Mouse (Mus musculus) stomach, embryonic 16.5 days (tissue): ENCODE results near the gene Nmt2. TPM values are rescaled to one million over a fixed set of nuclear protein-coding genes. Genes with fewer than 3 reads are reported as not detected.

Source experiments
- ATAC-seq: fragments of 200-750 bp; cut with Nextera tagmentation; 2 replicates; pipeline ENCODE4 v1.8.0; 2017; ENCODE audit warnings: moderate number of reproducible peaks, moderate TSS enrichment; ENCODE audit not compliant: insufficient read depth, low FRiP score
- H3K27ac ChIP-seq: fragments of 300-500 bp; sonication (generic); 2 replicates; pipeline ENCODE4 v1.5.1; 2014; ENCODE audit warnings: low read length
- H3K27me3 ChIP-seq: fragments of 300-500 bp; sonication (generic); 2 replicates; pipeline ENCODE4 v1.6.1; 2014; ENCODE audit warnings: low read length, control low read depth, mixed read lengths; ENCODE audit not compliant: control insufficient read depth, insufficient read depth
- H3K36me3 ChIP-seq: fragments of 300-500 bp; sonication (generic); 2 replicates; pipeline ENCODE4 v1.6.1; 2014; ENCODE audit warnings: low read length; ENCODE audit not compliant: control insufficient read depth, insufficient read depth
- H3K4me1 ChIP-seq: fragments of 300-500 bp; sonication (generic); 2 replicates; pipeline ENCODE4 v1.6.1; 2014; ENCODE audit warnings: low read length, control low read depth, mixed read lengths; ENCODE audit not compliant: control insufficient read depth, insufficient read depth
- H3K4me2 ChIP-seq: fragments of 300-500 bp; sonication (generic); 2 replicates; pipeline ENCODE4 v1.6.1; 2014; ENCODE audit warnings: low read depth, low read length, mixed read lengths
- H3K4me3 ChIP-seq: fragments of 300-500 bp; sonication (generic); replicated peaks from 2 replicates; pipeline ENCODE4 v1.5.1; 2014; ENCODE audit warnings: mild to moderate bottlenecking, low read length
- H3K9ac ChIP-seq: fragments of 300-500 bp; sonication (generic); 2 replicates; pipeline ENCODE4 v1.6.1; 2014; ENCODE audit warnings: low read length
- H3K9me3 ChIP-seq: fragments of 300-500 bp; sonication (generic); replicated peaks from 2 replicates; pipeline ENCODE4 v1.6.1; 2016; ENCODE audit warnings: low read length, control low read depth; ENCODE audit not compliant: control insufficient read depth
- WGBS: fragments of 180-500 bp; shearing (Covaris S2); extraction: QIAGEN DNeasy Blood & Tissue Kit; methylation state at CpG from one replicate; pipeline ENCODE4 v1.1.7; 2014; 5-methylcytosine and 5-hydroxymethylcytosine counted together
- polyA plus RNA-seq: library from polyadenylated mRNA; unstranded; fragments of >200 nt; fragmentation: Nextera tagmentation; extraction: Ambion mirVana; gene quantifications from 2 replicates; pipeline ENCODE4 v1.2.1, GENCODE M21; 2015

The Nmt2 gene
- polyA plus RNA-seq, 1 experiment from 2014 or later = 36.7 TPM

- 76% methylated on average over 4 of the region's 4 CpGs for WGBS
- ATAC-seq = no peak
- no peak overlapping the region for H3K27ac ChIP-seq
- peaks cover 13% of the 10 kb centered on the region for H3K4me1 ChIP-seq
- no peak overlapping the region for H3K4me3 ChIP-seq
- no peaks in the 10 kb centered on the region for H3K27me3 ChIP-seq
- H3K4me2 ChIP-seq = no peak overlapping the region
- H3K9me3 ChIP-seq = no peaks in the 10 kb centered on the region
- H3K9ac ChIP-seq = no peak overlapping the region
- H3K36me3 ChIP-seq = no peaks in the 10 kb centered on the region
Measured at GRCm38 (mm10) chr2:3281311-3281710, 2.7 kb upstream of the Nmt2 start.

DNA sequence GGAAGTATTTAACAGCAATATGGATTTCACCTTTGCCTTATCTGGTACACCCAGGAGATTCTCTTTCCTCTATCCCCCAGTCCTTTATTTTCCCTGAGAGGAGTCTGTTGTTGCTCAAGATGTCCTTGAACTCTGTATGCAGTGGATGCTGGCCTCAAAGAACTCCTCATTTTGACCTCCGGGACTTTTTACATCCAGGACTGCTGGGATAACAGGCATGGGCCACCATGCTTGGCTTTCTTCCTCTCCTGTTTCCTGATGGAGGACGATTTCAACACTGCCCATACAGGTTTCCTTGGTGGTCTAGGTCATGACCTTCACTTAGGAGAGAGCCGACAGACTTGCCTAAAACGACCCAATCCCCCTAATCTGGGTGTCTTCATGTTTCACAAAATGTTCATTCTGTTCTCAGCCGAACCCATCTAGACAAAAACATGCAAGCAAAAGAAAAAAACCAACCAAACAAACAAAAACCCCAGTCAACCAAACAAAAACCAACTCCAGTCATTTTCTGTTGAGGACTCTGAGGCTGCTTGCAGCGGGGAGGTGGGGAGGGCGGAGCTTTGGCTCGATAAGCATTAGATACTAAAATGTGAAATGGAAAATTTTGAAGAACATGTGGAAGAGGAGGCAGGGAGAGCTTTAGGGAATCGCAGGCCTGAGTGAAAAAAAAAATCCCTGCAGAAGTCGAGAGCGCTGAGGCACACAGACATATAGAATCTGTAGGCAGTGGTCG is 978 bp upstream of the Nmt2 start:
- Histone ChIP-seq H3K27me3 (no peaks in the 10 kb centered on the region), H3K9me3 (no peaks in the 10 kb centered on the region), H3K27ac (peak overlapping the region; percentile 90), H3K4me1 (peaks cover 13% of the 10 kb centered on the region), H3K9ac (peak overlapping the region; percentile 77), H3K4me2 (peak overlapping the region; percentile 82), H3K4me3 (peak overlapping the region; percentile 61), H3K36me3 (no peaks in the 10 kb centered on the region)
- no peak for ATAC-seq
- 9% methylated on average over 12 of the region's 12 CpGs for WGBS

- Histone ChIP-seq H3K4me2 (peak overlapping the region; percentile 66), H3K27ac (peak overlapping the region; percentile 89), H3K27me3 (no peaks in the 10 kb centered on the region), H3K4me1 (peaks cover 13% of the 10 kb centered on the region), H3K4me3 (peak overlapping the region; percentile 83), H3K9ac (peak overlapping the region; percentile 83), H3K9me3 (no peaks in the 10 kb centered on the region), H3K36me3 (no peaks in the 10 kb centered on the region)
- WGBS = under 1% methylated on average over 60 of the region's 60 CpGs
- ATAC-seq = peak; percentile 6; the same call in 1 of the 2 replicates
Measured at GRCm38 (mm10) chr2:3284473-3285180, 615 bp downstream of the Nmt2 start.

DNA sequence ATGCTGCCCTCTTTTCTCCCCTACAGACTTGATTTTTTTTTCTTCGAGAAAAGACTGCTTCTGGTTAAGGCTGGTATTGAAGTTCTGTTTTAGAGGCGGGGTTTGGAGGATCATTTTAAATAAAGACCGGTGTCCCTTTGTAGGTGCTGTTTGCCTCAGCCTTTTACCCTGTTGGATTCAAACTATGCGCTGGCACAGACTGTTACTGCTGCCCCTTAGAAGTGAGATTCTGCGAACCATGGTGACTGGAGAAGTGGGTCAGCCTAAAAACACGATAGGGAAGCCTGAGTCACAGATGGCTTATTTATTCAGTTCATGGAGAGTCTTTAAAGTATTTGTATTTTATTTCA is 1.1 kb downstream of the Nmt2 start:
- Histone ChIP-seq H3K27me3 (no peaks in the 10 kb centered on the region), H3K4me3 (peak overlapping the region; percentile 83), H3K4me1 (peaks cover 13% of the 10 kb centered on the region), H3K36me3 (no peaks in the 10 kb centered on the region), H3K9me3 (no peaks in the 10 kb centered on the region), H3K4me2 (peak overlapping the region; percentile 66), H3K27ac (0 out of 2 replicates have a peak overlapping the region, but pooled peaks have one; percentile 89), H3K9ac (peak overlapping the region; percentile 83)
- ATAC-seq = no peak
- 1% methylated on average over 6 of the region's 6 CpGs for WGBS

DNA sequence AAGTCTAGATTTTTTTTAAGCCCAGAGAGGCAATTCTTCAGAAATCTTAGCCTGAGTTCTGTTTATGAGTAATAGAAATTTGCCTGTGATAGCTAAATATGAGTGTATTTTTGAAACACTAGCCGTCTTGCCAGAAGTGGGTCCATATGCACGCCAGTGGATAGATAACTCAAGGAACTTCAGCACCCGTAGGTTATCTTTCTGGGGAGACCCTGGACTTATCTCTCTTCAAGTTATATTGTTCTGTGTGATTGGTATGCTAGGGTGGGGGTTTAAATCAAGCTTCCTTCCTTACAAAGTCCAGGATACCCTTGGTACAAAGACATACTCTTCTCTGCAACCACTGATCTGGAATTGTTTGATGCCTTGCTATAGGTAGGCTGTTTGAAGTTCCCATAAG is 1.7 kb downstream of the Nmt2 start:
- ATAC-seq = no peak
- H3K27me3 ChIP-seq = no peaks in the 10 kb centered on the region
- WGBS = 57% methylated on average over 3 of the region's 3 CpGs
- no peak overlapping the region; the same call in 1 of the 2 replicates for H3K9ac ChIP-seq
- H3K4me3 ChIP-seq = peak overlapping the region; percentile 83; the same call in 1 of the 2 replicates
- H3K9me3 ChIP-seq = no peaks in the 10 kb centered on the region
- H3K4me2 ChIP-seq = peak overlapping the region; percentile 66
- no peaks in the 10 kb centered on the region for H3K36me3 ChIP-seq
- peaks cover 13% of the 10 kb centered on the region for H3K4me1 ChIP-seq
- H3K27ac ChIP-seq = no peak overlapping the region

DNA sequence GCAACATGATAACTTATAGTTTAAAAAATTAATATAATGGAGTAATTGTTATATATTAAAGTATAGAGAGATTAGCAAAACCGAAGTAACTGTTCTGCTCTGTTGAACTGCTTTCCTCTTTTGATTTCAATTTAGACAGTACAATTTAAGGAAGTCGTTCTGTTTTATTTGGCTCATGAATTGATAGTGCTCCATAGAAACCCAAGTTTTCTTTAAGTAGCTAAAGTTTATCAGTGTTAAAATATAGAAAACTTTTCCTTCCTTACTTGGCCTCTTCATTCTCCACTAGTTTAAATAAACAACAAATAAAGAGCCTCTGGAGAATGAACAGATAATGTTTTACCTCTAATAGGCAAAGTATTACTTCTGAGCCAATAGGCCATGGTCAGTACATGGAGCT is 2.2 kb downstream of the Nmt2 start:
- Histone ChIP-seq H3K4me2 (no peak overlapping the region), H3K27ac (no peak overlapping the region), H3K4me1 (peaks cover 13% of the 10 kb centered on the region), H3K9ac (no peak overlapping the region), H3K27me3 (no peaks in the 10 kb centered on the region), H3K4me3 (no peak overlapping the region), H3K9me3 (no peaks in the 10 kb centered on the region), H3K36me3 (no peaks in the 10 kb centered on the region)
- ATAC-seq = no peak
- WGBS = 81% methylated on average over 2 of the region's 2 CpGs

DNA sequence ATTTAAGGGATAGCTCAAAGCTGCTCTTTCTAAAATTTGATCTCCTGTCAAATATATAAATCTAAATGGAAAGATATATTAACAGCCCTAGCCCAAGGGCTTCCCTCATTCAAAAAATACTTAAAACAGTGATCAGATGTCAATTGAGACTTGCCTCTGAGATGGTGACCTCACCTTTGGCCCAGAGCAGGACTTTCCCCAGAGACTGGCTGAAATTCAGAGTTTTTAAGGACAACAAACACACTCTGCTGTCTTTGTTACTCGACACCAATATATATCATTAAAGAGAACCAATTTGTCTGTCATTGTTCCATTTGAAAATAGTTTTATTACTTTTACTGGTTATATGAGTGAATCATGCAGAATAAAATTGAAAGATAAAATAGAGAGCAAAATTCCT is 5.6 kb downstream of the Nmt2 start:
- no peaks in the 10 kb centered on the region for H3K36me3 ChIP-seq
- H3K9me3 ChIP-seq = no peaks in the 10 kb centered on the region
- no peak overlapping the region for H3K9ac ChIP-seq
- no peak overlapping the region for H3K4me3 ChIP-seq
- H3K27ac ChIP-seq = no peak overlapping the region
- no peak overlapping the region for H3K4me2 ChIP-seq
- 78% methylated on average over 1 of the region's 1 CpGs for WGBS
- no peak for ATAC-seq
- H3K4me1 ChIP-seq = peaks cover 5% of the 10 kb centered on the region
- H3K27me3 ChIP-seq = no peaks in the 10 kb centered on the region

DNA sequence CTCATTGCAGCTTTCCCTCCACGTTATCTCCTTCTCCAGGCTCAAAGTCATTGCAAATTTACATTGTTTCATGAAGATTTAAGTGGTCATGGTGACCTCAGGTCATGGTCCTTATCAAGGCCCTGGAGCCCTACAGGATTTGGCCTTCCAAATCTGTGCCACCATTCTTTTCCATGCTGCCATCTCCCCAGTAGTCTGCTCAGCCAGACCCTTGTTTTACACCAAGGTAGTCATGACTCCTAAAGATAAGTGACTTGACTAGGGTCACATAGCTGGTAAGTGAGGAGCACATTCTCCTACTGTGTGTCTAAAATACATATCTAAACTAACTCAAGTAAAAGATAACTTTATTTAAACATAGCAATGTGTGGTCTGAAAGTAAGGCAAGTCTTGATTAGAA is 8.2 kb downstream of the Nmt2 start:
- no peak overlapping the region for H3K4me2 ChIP-seq
- 68% methylated on average over 1 of the region's 1 CpGs for whole genome bisulfite sequencing
- ATAC-seq = no peak

DNA sequence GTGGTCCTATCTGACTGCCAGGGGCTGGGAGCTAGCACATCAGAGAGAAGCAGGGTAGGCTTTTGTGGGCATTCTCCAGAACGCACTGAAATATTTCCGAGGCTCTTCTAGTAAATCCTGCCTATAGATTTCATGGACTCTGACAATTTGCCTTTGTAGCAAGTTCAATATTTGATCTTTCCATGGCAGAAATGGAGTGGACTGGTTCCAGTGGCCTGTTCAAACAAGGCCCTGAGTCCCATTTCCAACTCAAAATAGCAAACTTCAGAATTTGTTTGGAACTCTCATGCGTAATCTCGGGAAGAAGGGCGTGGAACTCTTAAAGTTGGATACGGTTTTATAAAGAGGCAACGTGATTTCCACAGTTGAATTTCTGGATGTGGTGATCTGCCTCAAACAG is 11.8 kb downstream of the Nmt2 start:
- H3K4me3 ChIP-seq = no peak overlapping the region
- H3K4me2 ChIP-seq = no peak overlapping the region
- no peaks in the 10 kb centered on the region for H3K9me3 ChIP-seq
- no peaks in the 10 kb centered on the region for H3K36me3 ChIP-seq
- H3K27ac ChIP-seq = peak overlapping the region; percentile 20
- H3K27me3 ChIP-seq = no peaks in the 10 kb centered on the region
- H3K9ac ChIP-seq = no peak overlapping the region
- no peak for ATAC-seq
- 64% methylated on average over 7 of the region's 7 CpGs for WGBS
- no peaks in the 10 kb centered on the region for H3K4me1 ChIP-seq

More for the DNA sequence above, 8.2 kb downstream of the Nmt2 start:
- no peak overlapping the region for H3K27ac ChIP-seq
- H3K27me3 ChIP-seq = no peaks in the 10 kb centered on the region
- H3K36me3 ChIP-seq = no peaks in the 10 kb centered on the region
- H3K4me3 ChIP-seq = no peak overlapping the region
- no peak overlapping the region for H3K9ac ChIP-seq
- H3K4me1 ChIP-seq = no peaks in the 10 kb centered on the region
- no peaks in the 10 kb centered on the region for H3K9me3 ChIP-seq
